Mouse (Mus musculus): ENCODE results near the gene Gna15. TPM values are rescaled to one million over a fixed set of nuclear protein-coding genes. Genes with fewer than 3 reads are reported as not detected.

The Gna15 gene
- polyA plus RNA-seq, 1 experiment: 11.2 TPM

GRCm38 (mm10) chr10:81494260-81495041 lies 29.6 kb downstream of the Gna15 start:
- Histone ChIP-seq H3K27me3 (ENCODE audit: control insufficient read depth, insufficient read depth, low read length, poor library complexity, severe bottlenecking) (no peaks in the 10 kb centered on the region), H3K36me3 (ENCODE audit: control insufficient read depth, insufficient read depth, low read length, poor library complexity, severe bottlenecking) (peaks cover 11% of the 10 kb centered on the region; the same call in 1 of the 2 replicates)
- TF ChIP-seq CTCF (IDR thresholded peaks at IDR 0.05; ENCODE audit: low read depth, low read length) (no peak), EP300 (IDR thresholded peaks at IDR 0.05; ENCODE audit: insufficient read depth, low read depth, low read length) (no peak), POLR2A (IDR thresholded peaks at IDR 0.05; ENCODE audit: insufficient read depth, low read length) (no peak)

GRCm38 (mm10) chr10:81493601-81494220 lies 30.3 kb downstream of the Gna15 start:
- Histone ChIP-seq H3K4me3 (ENCODE audit: low read depth, low read length) (no peak overlapping the region), H3K36me3 (ENCODE audit: control insufficient read depth, insufficient read depth, low read length, poor library complexity, severe bottlenecking) (peaks cover 11% of the 10 kb centered on the region; the same call in 1 of the 2 replicates), H3K9ac (ENCODE audit: low read depth, poor library complexity, severe bottlenecking) (no peak overlapping the region), H3K27me3 (ENCODE audit: control insufficient read depth, insufficient read depth, low read length, poor library complexity, severe bottlenecking) (no peaks in the 10 kb centered on the region), H3K9me3 (replicated peaks; ENCODE audit: control insufficient read depth, insufficient read depth, low read length, poor library complexity, severe bottlenecking) (no peaks in the 10 kb centered on the region), H3K4me1 (ENCODE audit: control insufficient read depth, insufficient read depth, low read length) (peaks cover 3% of the 10 kb centered on the region), H3K27ac (ENCODE audit: insufficient read depth, low read length) (no peak overlapping the region)
- TF ChIP-seq EP300 (IDR thresholded peaks at IDR 0.05; ENCODE audit: insufficient read depth, low read depth, low read length) (no peak), CTCF (IDR thresholded peaks at IDR 0.05; ENCODE audit: low read depth, low read length) (peak; percentile 38), POLR2A (IDR thresholded peaks at IDR 0.05; ENCODE audit: insufficient read depth, low read length) (no peak)

More at GRCm38 (mm10) chr10:81494260-81495041, 29.6 kb downstream of the Gna15 start:
- no peak overlapping the region for H3K4me3 ChIP-seq (ENCODE audit: low read depth, low read length)
- H3K9me3 ChIP-seq (replicated peaks; ENCODE audit: control insufficient read depth, insufficient read depth, low read length, poor library complexity, severe bottlenecking): no peaks in the 10 kb centered on the region
- H3K9ac ChIP-seq (ENCODE audit: low read depth, poor library complexity, severe bottlenecking): no peak overlapping the region
- peaks cover 3% of the 10 kb centered on the region for H3K4me1 ChIP-seq (ENCODE audit: control insufficient read depth, insufficient read depth, low read length)
- H3K27ac ChIP-seq (ENCODE audit: insufficient read depth, low read length): no peak overlapping the region

- Histone ChIP-seq H3K4me3 (ENCODE audit: low read depth, low read length) (no peak overlapping the region), H3K27ac (ENCODE audit: insufficient read depth, low read length) (no peak overlapping the region), H3K9me3 (replicated peaks; ENCODE audit: control insufficient read depth, insufficient read depth, low read length, poor library complexity, severe bottlenecking) (no peaks in the 10 kb centered on the region), H3K27me3 (ENCODE audit: control insufficient read depth, insufficient read depth, low read length, poor library complexity, severe bottlenecking) (no peaks in the 10 kb centered on the region), H3K9ac (ENCODE audit: low read depth, poor library complexity, severe bottlenecking) (no peak overlapping the region), H3K36me3 (ENCODE audit: control insufficient read depth, insufficient read depth, low read length, poor library complexity, severe bottlenecking) (peaks cover 13% of the 10 kb centered on the region), H3K4me1 (ENCODE audit: control insufficient read depth, insufficient read depth, low read length) (peaks cover 3% of the 10 kb centered on the region)
- TF ChIP-seq EP300 (IDR thresholded peaks at IDR 0.05; ENCODE audit: insufficient read depth, low read depth, low read length) (no peak), POLR2A (IDR thresholded peaks at IDR 0.05; ENCODE audit: insufficient read depth, low read length) (no peak), CTCF (IDR thresholded peaks at IDR 0.05; ENCODE audit: low read depth, low read length) (no peak)
Measured at GRCm38 (mm10) chr10:81492606-81493240, 31.3 kb downstream of the Gna15 start.

GRCm38 (mm10) chr10:81491018-81491417 lies 33.0 kb downstream of the Gna15 start:
- no peak overlapping the region for H3K27ac ChIP-seq (ENCODE audit: insufficient read depth, low read length)
- H3K4me3 ChIP-seq (ENCODE audit: low read depth, low read length): no peak overlapping the region
- H3K4me1 ChIP-seq (ENCODE audit: control insufficient read depth, insufficient read depth, low read length): peaks cover 3% of the 10 kb centered on the region
- peaks cover 20% of the 10 kb centered on the region for H3K36me3 ChIP-seq (ENCODE audit: control insufficient read depth, insufficient read depth, low read length, poor library complexity, severe bottlenecking)
- TF ChIP-seq EP300 (IDR thresholded peaks at IDR 0.05; ENCODE audit: insufficient read depth, low read depth, low read length) (no peak), CTCF (IDR thresholded peaks at IDR 0.05; ENCODE audit: low read depth, low read length) (no peak), POLR2A (IDR thresholded peaks at IDR 0.05; ENCODE audit: insufficient read depth, low read length) (no peak)
- H3K9me3 ChIP-seq (replicated peaks; ENCODE audit: control insufficient read depth, insufficient read depth, low read length, poor library complexity, severe bottlenecking): no peaks in the 10 kb centered on the region
- H3K9ac ChIP-seq (ENCODE audit: low read depth, poor library complexity, severe bottlenecking): no peak overlapping the region
- no peaks in the 10 kb centered on the region for H3K27me3 ChIP-seq (ENCODE audit: control insufficient read depth, insufficient read depth, low read length, poor library complexity, severe bottlenecking)

GRCm38 (mm10) chr10:81489941-81490340 lies 34.1 kb downstream of the Gna15 start:
- Histone ChIP-seq H3K27ac (ENCODE audit: insufficient read depth, low read length) (no peak overlapping the region), H3K27me3 (ENCODE audit: control insufficient read depth, insufficient read depth, low read length, poor library complexity, severe bottlenecking) (no peaks in the 10 kb centered on the region), H3K9me3 (replicated peaks; ENCODE audit: control insufficient read depth, insufficient read depth, low read length, poor library complexity, severe bottlenecking) (no peaks in the 10 kb centered on the region), H3K4me1 (ENCODE audit: control insufficient read depth, insufficient read depth, low read length) (peaks cover under 1% of the 10 kb centered on the region), H3K9ac (ENCODE audit: low read depth, poor library complexity, severe bottlenecking) (no peak overlapping the region), H3K4me3 (ENCODE audit: low read depth, low read length) (no peak overlapping the region), H3K36me3 (ENCODE audit: control insufficient read depth, insufficient read depth, low read length, poor library complexity, severe bottlenecking) (peaks cover 20% of the 10 kb centered on the region)
- TF ChIP-seq EP300 (IDR thresholded peaks at IDR 0.05; ENCODE audit: insufficient read depth, low read depth, low read length) (no peak), POLR2A (IDR thresholded peaks at IDR 0.05; ENCODE audit: insufficient read depth, low read length) (no peak), CTCF (IDR thresholded peaks at IDR 0.05; ENCODE audit: low read depth, low read length) (no peak)

Measured in ES-Bruce4 (cell line).